Mouse (Mus musculus) limb, embryonic 15.5 days (tissue): Measurements from ENCODE around the gene C87436. TPM values are rescaled to one million over a fixed set of nuclear protein-coding genes. Genes with fewer than 3 reads are reported as not detected.

Experiments used
- ATAC-seq: fragments of 200-750 bp; cut with Nextera tagmentation; 2 replicates; pipeline ENCODE4 v1.8.0; 2017; ENCODE audit warnings: low read depth, moderate TSS enrichment; ENCODE audit not compliant: insufficient number of reproducible peaks, low FRiP score, low TSS enrichment
- H3K27ac ChIP-seq: fragments of 300-500 bp; sonication (generic); 2 replicates; pipeline ENCODE4 v1.5.1; 2015; ENCODE audit warnings: moderate library complexity, mild to moderate bottlenecking, inconsistent platforms
- H3K27me3 ChIP-seq: fragments of 300-500 bp; sonication (generic); 2 replicates; pipeline ENCODE4 v1.6.1; 2015; ENCODE audit warnings: inconsistent platforms
- H3K36me3 ChIP-seq: fragments of 300-500 bp; sonication (generic); 2 replicates; pipeline ENCODE4 v1.6.1; 2015; ENCODE audit warnings: inconsistent platforms
- H3K4me1 ChIP-seq: fragments of 300-500 bp; sonication (generic); 2 replicates; pipeline ENCODE4 v1.6.1; 2015; ENCODE audit warnings: inconsistent platforms
- H3K4me2 ChIP-seq: fragments of 300-500 bp; sonication (generic); 2 replicates; pipeline ENCODE4 v1.6.1; 2015; ENCODE audit warnings: mild to moderate bottlenecking, inconsistent platforms
- H3K4me3 ChIP-seq: fragments of 300-500 bp; sonication (generic); 2 replicates; pipeline ENCODE4 v1.5.1; 2015; ENCODE audit warnings: mild to moderate bottlenecking, inconsistent platforms
- H3K9ac ChIP-seq: fragments of 300-500 bp; sonication (generic); 2 replicates; pipeline ENCODE4 v1.6.1; 2015; ENCODE audit warnings: inconsistent platforms
- H3K9me3 ChIP-seq: fragments of 300-500 bp; sonication (generic); 2 replicates; pipeline ENCODE4 v1.6.1; 2016; ENCODE audit warnings: inconsistent platforms
- WGBS: fragments of 180-500 bp; shearing (Covaris S2); methylation state at CpG from one replicate; pipeline ENCODE4 v1.1.7; 2015; 5-methylcytosine and 5-hydroxymethylcytosine counted together
- polyA plus RNA-seq: library from polyadenylated mRNA; unstranded; fragments of >200 nt; fragmentation: Nextera tagmentation; extraction: Ambion mirVana; gene quantifications from 2 replicates; pipeline ENCODE4 v1.2.1, GENCODE M21; 2015

C87436 gene
- polyA plus RNA-seq, 1 experiment from 2014 or later, result 22.9 TPM

DNA sequence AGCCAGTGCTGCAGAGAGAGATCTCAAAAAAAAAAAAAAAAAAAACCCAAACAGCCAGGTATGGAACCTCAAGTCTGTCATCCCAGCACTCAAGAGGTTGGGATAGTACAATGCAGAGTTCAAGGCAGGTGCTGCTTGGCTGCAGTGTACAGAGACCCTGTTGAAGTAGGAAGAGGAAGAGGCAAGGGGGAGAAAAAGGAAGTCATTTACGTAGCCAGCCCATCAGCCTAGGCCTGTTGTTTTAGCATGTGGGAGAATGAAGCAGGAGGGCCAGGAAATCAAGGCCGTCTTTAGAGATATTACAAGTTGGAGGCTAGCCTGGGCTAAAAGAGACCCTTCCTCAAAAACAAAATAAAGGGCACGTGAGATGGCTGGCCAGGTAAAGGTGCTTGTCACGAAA, 65.3 kb downstream of the C87436 start:
- H3K9ac ChIP-seq, result no peak overlapping the region
- ATAC-seq, result no peak
- H3K4me1 ChIP-seq, result no peaks in the 10 kb centered on the region
- H3K36me3 ChIP-seq, result no peaks in the 10 kb centered on the region
- no peak overlapping the region for H3K27ac ChIP-seq
- H3K4me2 ChIP-seq, result no peak overlapping the region
- H3K4me3 ChIP-seq, result no peak overlapping the region
- WGBS, result 82% methylated on average over 4 of the region's 4 CpGs
- H3K9me3 ChIP-seq, result no peaks in the 10 kb centered on the region
- H3K27me3 ChIP-seq, result no peaks in the 10 kb centered on the region

DNA sequence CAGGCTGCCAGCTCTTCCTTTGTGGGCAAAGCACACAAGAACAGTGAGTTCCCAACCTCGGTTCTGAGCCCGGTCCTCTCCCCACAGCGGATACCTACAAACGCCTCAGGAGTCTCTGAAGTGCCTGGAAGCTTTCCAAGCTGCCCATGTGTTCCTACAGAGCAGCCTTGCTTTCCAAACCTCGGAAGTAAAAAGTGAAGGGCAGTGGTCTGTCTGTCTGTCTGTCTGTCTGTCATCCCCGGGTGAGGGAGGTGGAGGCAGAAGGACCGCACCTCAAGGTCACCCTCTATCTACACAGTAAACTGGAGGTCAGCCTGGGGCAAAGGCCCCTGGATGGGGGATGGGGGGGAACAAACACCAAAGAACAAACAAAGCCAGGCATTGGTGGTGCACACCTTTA, 67.5 kb downstream of the C87436 start:
- Histone ChIP-seq H3K36me3 (no peaks in the 10 kb centered on the region), H3K4me3 (no peak overlapping the region), H3K27me3 (no peaks in the 10 kb centered on the region), H3K9me3 (no peaks in the 10 kb centered on the region), H3K27ac (no peak overlapping the region), H3K4me1 (no peaks in the 10 kb centered on the region), H3K9ac (no peak overlapping the region), H3K4me2 (no peak overlapping the region)
- WGBS, result 58% methylated on average over 7 of the region's 7 CpGs
- no peak for ATAC-seq

DNA sequence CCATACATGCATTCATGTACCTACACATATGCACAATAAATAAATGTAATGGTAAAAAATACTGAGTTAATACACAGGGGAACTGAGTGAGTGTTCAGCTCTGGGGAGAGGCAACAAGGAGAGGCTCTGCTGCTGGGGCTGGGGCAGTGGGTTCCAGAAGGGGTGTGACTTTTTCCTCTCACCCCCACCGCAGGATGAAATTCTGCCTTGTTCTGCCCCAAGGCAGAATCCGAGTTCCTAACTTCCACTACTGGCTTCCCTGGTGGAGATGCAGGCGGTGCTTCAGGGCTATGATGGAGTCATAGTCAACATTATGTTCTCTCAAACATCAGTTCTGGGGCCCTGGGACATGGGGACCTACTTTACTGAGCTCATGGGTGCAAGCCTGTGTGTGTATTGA, 68.1 kb downstream of the C87436 start:
- Histone ChIP-seq H3K27me3 (no peaks in the 10 kb centered on the region), H3K9me3 (no peaks in the 10 kb centered on the region), H3K4me1 (no peaks in the 10 kb centered on the region), H3K36me3 (no peaks in the 10 kb centered on the region), H3K9ac (no peak overlapping the region), H3K4me2 (no peak overlapping the region), H3K4me3 (no peak overlapping the region), H3K27ac (no peak overlapping the region)
- 63% methylated on average over 3 of the region's 3 CpGs for WGBS
- no peak for ATAC-seq

DNA sequence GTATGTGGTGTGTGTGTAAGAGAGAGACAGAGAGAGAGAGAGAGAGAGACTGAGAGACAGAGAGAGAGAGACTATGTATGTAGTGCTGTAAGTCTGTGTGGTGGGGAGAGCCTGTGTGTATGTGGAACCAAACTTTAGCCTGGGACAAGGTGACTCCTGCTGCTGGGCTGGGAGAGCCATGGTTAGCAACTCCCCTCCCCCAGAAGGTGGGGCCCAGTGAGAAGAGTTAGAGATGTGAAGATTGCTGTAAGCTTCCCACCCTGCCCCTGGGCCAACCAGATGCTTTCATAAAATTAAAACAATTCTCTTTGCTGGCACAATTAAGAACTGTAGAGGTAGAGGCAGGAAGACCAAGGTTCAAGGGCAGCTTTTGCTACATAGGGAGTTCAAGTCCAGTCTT, 68.9 kb downstream of the C87436 start:
- Histone ChIP-seq H3K27ac (no peak overlapping the region), H3K4me3 (no peak overlapping the region), H3K9me3 (no peaks in the 10 kb centered on the region), H3K9ac (no peak overlapping the region), H3K36me3 (no peaks in the 10 kb centered on the region), H3K4me1 (no peaks in the 10 kb centered on the region), H3K4me2 (no peak overlapping the region), H3K27me3 (no peaks in the 10 kb centered on the region)
- ATAC-seq, result no peak

DNA sequence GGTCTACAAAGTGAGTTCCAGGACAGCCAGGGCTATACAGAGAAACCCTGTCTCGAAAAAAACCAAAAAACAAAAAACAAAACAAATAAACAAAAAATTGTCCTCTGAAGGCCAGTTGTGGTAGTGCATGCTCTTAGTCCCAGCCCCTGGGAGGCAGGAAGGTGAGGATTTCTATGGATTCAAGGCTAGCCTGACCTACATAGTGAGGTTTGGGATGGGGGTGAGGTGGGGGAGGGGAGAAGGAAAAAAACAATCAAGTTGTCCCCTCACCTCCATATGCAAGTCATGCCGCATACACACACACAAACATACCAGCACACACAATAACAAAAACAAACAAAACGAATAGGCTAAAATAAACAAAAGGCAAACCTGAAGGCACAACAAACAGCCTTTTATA, 70.6 kb downstream of the C87436 start:
- Histone ChIP-seq H3K9ac (no peak overlapping the region), H3K9me3 (no peaks in the 10 kb centered on the region), H3K27me3 (no peaks in the 10 kb centered on the region), H3K27ac (no peak overlapping the region), H3K4me3 (no peak overlapping the region), H3K4me1 (no peaks in the 10 kb centered on the region), H3K36me3 (no peaks in the 10 kb centered on the region), H3K4me2 (no peak overlapping the region)
- no peak for ATAC-seq
- 86% methylated on average over 3 of the region's 3 CpGs for whole genome bisulfite sequencing

DNA sequence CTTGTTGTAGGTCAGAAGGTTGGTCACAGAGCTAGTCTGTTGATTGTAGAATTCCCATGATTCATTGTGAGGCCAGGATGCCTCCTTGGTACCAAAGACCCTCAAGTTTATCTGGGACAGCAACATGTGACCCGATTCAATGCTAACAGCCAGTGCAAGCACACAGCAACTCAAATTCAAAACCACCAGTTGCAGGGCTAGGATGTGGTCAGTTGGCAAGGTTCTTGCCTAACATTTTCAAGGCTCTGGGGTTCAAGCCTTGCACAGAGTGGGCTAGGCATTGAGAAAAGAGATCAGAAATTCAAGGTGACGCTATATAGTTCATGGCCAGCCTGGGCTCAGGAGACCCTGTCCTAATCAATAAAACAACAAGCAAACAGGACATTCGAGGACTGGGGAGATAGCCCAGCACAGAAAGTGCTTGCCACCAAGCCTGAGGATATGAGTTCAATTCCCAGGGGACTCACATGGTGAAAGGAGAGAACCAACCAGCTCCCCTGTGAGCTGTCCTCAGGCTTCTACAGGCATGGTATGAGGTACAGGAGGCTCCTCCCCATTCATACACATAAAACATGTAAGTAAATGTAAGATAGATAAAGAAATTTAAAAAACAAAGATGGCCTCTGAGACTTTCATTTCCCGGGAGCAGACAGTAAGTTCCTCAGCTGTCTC, 71.2 kb downstream of the C87436 start:
- H3K4me1 ChIP-seq, result no peaks in the 10 kb centered on the region

DNA sequence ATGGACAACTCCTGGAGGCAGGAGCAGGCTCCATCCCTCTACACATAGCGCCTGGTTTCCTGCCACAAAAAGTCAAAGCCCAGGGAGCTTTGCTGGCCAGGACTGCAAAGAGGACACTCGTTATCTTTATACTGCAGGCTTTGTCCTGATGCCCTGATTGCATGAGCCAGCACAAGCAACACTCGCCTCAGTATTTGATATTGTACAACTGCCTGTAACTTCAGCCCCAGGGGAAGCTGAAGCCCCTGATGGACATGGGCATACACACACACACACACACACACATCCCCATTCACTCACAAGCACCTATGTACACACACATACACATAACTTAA, 71.7 kb downstream of the C87436 start:
- Histone ChIP-seq H3K27me3 (no peaks in the 10 kb centered on the region), H3K4me3 (no peak overlapping the region), H3K4me1 (no peaks in the 10 kb centered on the region), H3K9ac (no peak overlapping the region), H3K27ac (no peak overlapping the region), H3K36me3 (no peaks in the 10 kb centered on the region), H3K4me2 (no peak overlapping the region), H3K9me3 (no peaks in the 10 kb centered on the region)
- 62% methylated on average over 3 of the region's 3 CpGs for WGBS
- ATAC-seq, result no peak

More for the DNA sequence above, 71.2 kb downstream of the C87436 start:
- no peak overlapping the region for H3K27ac ChIP-seq
- H3K9ac ChIP-seq, result no peak overlapping the region
- H3K9me3 ChIP-seq, result no peaks in the 10 kb centered on the region
- 79% methylated on average over 4 of the region's 4 CpGs for WGBS
- H3K4me2 ChIP-seq, result no peak overlapping the region
- no peaks in the 10 kb centered on the region for H3K27me3 ChIP-seq
- no peak overlapping the region for H3K4me3 ChIP-seq
- H3K36me3 ChIP-seq, result no peaks in the 10 kb centered on the region
- ATAC-seq, result no peak

DNA sequence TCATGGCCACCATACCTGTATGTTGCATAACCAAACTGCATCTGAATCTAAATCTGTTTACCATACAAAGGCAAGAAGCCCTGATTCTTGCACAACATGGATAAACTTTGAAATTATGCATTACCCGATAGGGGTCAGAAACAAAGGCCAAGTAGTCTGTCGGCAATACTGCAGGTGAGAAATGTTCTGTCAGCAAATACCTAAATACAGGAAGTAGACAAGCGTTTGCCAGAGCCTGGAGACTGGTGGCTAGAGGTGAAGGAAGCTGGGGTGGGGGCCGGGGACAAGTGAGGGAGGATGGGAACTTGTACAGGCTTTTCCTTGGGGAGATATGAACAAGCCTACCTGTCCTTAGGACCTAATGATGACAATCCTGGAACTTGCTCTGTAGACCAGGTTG, 72.8 kb downstream of the C87436 start:
- Histone ChIP-seq H3K4me3 (no peak overlapping the region), H3K36me3 (no peaks in the 10 kb centered on the region), H3K4me2 (no peak overlapping the region), H3K4me1 (no peaks in the 10 kb centered on the region), H3K27me3 (no peaks in the 10 kb centered on the region), H3K9ac (no peak overlapping the region), H3K27ac (no peak overlapping the region), H3K9me3 (no peaks in the 10 kb centered on the region)
- 73% methylated on average over 4 of the region's 4 CpGs for WGBS
- no peak for ATAC-seq

DNA sequence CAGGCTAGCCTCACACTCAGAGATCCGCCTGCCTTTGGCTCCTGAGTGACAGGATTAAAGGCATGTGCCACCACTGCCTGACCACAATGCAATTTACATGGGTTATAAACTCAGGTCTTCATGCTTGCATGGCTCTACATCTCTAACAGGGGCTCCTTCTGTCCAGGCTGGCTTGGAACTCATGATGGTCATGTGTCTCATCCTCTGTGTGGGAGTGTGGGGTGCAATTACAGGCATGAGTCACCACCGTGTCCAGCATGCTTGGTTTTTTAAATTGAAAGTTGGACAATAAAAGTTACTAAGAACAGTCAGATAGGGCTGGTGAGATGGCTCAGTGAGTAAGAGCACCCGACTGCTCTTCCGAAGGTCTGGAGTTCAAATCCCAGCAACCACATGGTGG, 75.1 kb downstream of the C87436 start:
- Histone ChIP-seq H3K9me3 (no peaks in the 10 kb centered on the region), H3K4me2 (no peak overlapping the region), H3K9ac (no peak overlapping the region), H3K27ac (no peak overlapping the region), H3K27me3 (no peaks in the 10 kb centered on the region), H3K4me1 (no peaks in the 10 kb centered on the region), H3K36me3 (no peaks in the 10 kb centered on the region), H3K4me3 (no peak overlapping the region)
- ATAC-seq, result no peak
- WGBS, result 90% methylated on average over 4 of the region's 4 CpGs

DNA sequence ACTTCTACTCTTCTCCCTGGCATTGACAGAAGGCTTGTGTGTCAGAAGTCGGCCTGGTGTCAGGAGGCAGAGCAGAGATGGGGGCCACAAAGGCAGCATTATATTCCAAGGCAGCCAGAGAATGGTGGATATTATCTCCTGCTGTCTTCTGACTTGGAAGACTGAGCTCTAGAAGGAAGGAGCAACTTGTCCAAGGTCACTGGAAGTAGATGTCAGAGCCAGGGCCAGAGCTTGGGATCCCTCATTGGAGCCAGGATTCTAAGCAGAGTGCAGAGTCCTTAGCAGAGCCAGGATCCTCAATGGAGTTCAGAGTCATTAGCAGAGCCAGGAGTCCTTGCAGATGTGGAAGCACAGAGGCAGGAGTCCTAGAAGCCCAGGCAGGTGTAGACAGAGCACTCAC, 77.8 kb downstream of the C87436 start:
- H3K9ac ChIP-seq, result no peak overlapping the region
- no peak for ATAC-seq
- H3K4me3 ChIP-seq, result no peak overlapping the region
- H3K4me1 ChIP-seq, result no peaks in the 10 kb centered on the region
- no peaks in the 10 kb centered on the region for H3K9me3 ChIP-seq
- no peak overlapping the region for H3K4me2 ChIP-seq
- H3K36me3 ChIP-seq, result peaks cover 1% of the 10 kb centered on the region
- H3K27me3 ChIP-seq, result no peaks in the 10 kb centered on the region
- WGBS, result 84% methylated on average over 1 of the region's 1 CpGs
- no peak overlapping the region for H3K27ac ChIP-seq

DNA sequence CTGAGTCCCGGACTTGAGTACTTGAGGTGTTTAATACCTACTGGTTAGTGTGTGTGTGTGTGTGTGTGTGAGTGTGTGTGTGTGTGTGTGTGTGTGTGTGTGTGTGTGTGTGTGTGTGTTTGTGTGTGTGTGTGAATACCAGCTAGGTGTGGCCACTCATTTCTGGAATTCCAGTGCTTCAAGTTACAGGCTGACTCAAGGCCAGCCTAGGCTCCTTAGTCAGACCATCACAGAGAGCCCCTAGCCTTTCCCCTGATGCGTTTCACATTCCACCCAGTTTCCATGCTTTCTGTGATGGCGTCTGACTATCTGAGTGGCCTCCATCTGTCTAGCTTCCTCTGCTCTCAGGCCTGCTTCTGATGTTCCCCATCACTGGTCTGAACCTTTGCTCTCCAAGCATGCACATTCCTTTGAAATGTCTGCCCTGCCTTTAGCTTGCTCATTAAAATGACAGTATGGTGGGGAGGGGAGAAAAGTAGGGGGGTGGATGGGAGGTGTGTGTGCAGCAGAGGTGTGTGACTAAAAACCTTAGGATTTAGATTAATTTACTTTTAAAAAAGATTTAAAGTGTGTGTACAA, 81.7 kb downstream of the C87436 start:
- H3K36me3 ChIP-seq, result peaks cover 17% of the 10 kb centered on the region
- H3K27ac ChIP-seq, result no peak overlapping the region
- WGBS, result 80% methylated on average over 3 of the region's 3 CpGs
- H3K9me3 ChIP-seq, result no peaks in the 10 kb centered on the region
- peaks cover 14% of the 10 kb centered on the region for H3K4me1 ChIP-seq
- no peak for ATAC-seq
- H3K27me3 ChIP-seq, result no peaks in the 10 kb centered on the region
- H3K4me3 ChIP-seq, result no peak overlapping the region
- H3K9ac ChIP-seq, result no peak overlapping the region
- no peak overlapping the region for H3K4me2 ChIP-seq

DNA sequence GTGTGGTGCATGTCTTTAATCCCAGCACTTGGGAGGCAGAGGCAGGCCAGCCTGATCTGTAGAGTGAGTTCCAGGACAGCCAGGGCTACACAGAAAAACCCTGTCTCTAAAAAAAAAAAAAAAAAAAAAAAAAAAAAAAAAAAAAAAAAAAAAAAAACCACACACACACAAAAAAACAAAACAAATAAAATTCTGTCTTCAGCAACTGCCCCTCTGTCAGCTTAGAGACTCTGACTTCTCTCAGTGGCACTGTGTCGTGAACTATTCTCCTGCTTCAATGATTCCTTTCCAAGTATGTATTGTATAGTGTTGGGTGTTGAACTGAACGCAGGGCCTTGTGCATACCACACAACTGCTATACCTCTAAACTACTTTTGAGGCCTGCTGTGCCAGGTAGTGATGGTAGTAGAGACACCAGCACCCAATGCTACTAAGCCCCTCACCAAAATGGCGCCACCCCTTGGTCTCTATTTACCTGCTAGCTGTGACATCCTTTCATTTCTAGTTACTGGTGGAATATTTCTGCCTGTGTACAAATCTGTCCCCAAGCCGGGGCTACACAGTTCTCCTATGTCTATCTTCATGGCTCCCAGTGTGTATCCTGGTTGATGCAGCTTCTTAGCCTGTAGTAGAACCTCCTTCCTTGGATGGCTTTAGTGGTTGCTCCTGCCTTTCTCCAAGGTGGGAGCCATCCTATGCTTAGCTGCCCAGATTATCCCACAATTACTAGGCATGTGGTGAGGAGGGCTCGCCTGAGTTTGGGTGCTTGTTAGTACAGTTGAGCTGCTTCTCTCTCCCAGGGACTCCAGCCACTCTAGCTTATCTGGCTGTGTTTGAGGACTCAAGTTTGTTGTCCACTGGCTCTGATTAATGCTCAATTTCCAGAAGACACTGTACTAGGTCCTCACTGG, 84.1 kb downstream of the C87436 start:
- Histone ChIP-seq H3K27ac (peak overlapping the region; percentile 54), H3K9me3 (no peaks in the 10 kb centered on the region), H3K27me3 (no peaks in the 10 kb centered on the region), H3K4me3 (peak overlapping the region; percentile 1; the same call in 1 of the 2 replicates), H3K36me3 (peaks cover 17% of the 10 kb centered on the region), H3K4me2 (no peak overlapping the region), H3K9ac (no peak overlapping the region), H3K4me1 (peaks cover 14% of the 10 kb centered on the region)
- 84% methylated on average over 5 of the region's 5 CpGs for WGBS
- ATAC-seq, result no peak
